Mouse (Mus musculus) effector memory CD4-positive, alpha-beta T cell, adult 7 months (primary cell): ENCODE results near the gene Kctd10. TPM values are rescaled to one million over a fixed set of nuclear protein-coding genes. Genes with fewer than 3 reads are reported as not detected.

Experiments used
- polyA plus RNA-seq: library from polyadenylated mRNA; unstranded; fragments of 100-300 nt; shearing (Covaris generic); gene quantifications from one replicate; pipeline ENCODE4 v1.2.1, GENCODE M21; 2017

Kctd10 gene
- 190 TPM for polyA plus RNA-seq

DNA sequence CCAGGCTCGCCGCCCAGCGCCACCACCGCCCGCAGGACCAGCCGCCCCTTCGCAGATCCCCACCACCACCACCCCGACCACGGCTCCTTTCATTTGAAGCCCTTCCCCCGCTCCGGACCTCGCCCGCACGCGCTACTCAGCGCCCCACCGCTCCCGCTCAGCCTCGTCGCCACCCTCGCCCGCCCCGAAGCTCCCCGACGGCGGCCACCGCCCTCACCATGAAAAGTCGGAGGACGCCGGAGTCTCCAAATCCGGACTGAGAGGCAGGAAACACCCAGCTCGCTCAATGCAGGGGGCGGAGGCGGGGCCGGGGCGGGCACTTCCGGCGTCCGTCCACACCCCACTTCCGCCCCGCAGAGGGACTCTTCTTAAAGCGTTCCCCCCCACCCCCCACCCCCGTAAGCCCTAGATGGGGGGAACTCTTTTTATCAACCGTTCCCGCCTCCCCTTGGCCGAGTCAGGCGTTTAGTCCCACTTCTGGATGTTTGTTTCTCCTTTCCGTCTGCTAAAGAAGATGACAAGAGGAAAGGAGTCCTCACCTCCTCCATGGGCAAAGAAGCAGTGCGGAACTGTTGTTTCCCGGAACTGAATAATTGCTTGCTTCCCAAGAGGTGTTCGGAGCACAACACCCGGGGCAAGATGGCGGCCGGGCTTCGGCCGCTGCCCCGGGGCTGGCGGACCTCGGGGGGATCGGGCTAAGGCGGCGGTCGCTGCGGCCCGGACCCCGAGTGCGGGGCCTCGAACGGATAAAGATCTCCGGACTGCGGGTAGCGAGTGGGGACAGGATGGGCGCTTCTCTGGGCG lies at the start of gene Kctd10, which contains the start of gene Ube3b:
TSS of gene Kctd10 (minus strand) at position 300 of the 804 bp plus-strand sequence.
TSS of gene Ube3b (plus strand) at position 399 of the 804 bp plus-strand sequence.

Other genes starting within 250 kb of the Kctd10 start
- gene Acacb, start 234.0 kb downstream of the Kctd10 start, polyA plus RNA-seq: 1.1 TPM
- not detected for gene Foxn4, start 106.7 kb downstream of the Kctd10 start, polyA plus RNA-seq
- gene Myo1h, start 91.3 kb downstream of the Kctd10 start, polyA plus RNA-seq: 1.4 TPM
- gene Ube3b, start 99 bp upstream of the Kctd10 start, polyA plus RNA-seq: 44.7 TPM
- 5.1 TPM for gene Mmab, start 63.6 kb upstream of the Kctd10 start, polyA plus RNA-seq
- gene Mvk, start 63.8 kb upstream of the Kctd10 start, polyA plus RNA-seq: 9.2 TPM
- 0.98 TPM for gene Fam222a, start 187.5 kb upstream of the Kctd10 start, polyA plus RNA-seq